Mouse (Mus musculus): ENCODE data around the gene Ranbp9.

DNA sequence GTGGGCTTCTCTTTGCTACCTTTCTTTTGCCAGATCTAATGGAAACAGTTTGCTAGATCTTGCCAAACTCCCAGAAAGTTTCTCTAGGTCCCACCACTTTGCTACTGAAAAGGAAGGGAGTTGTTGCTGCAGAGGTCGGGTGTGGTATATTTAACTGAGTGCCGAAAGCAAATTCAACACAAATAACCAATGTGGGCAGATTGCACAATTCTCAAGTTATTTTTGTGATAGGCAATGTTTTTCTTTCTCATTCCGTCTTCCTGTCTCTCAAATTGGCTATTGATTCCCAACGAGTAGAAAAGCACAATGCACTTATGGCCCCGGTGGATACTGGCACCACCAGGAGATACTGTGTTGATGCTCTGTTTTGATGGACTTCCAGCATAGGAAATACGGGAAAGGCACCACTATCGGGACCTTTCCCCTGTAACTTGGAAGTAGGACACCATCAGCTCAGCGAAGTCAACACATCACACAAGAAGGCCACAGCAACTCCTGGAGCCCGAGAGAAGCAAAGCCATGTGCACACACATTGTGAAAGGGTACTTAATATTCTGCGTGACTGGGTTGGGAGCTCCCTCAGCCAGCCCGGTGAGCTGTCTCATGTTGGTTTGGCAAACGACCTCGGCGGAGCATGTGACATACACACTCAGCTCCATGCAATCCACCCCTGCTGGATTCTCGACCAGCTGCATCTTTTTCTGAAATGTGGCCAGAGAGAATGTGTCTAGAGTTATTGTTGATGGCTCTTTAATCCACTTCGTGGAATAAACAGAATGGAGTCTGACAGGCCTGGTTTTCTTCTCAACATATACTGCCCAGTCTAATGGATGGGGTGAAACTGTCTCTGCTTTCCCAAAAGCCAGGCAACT lies 43.6 kb upstream of the Ranbp9 start:
- TF ChIP-seq TCF12 (IDR thresholded peaks at IDR 0.05; ENCODE audit: low read depth, low read length) (no peak), CTCF (IDR thresholded peaks at IDR 0.05 in 2 of 3, conservative IDR thresholded peaks at IDR 0.05 in 1 of 3; ENCODE audit: control insufficient read depth in 1 of 3, insufficient read depth in 1 of 3, low read depth in 2 of 3, low read length in 3 of 3, poor library complexity in 1 of 3, severe bottlenecking in 1 of 3) (no peak), CHD2 (IDR thresholded peaks at IDR 0.05; ENCODE audit: low read length) (no peak), TAL1 (IDR thresholded peaks at IDR 0.05; ENCODE audit: low read length) (no peak), NRF1 (IDR thresholded peaks at IDR 0.05; ENCODE audit: insufficient read depth, low read depth, low read length, poor library complexity, severe bottlenecking) (no peak), MAX (IDR thresholded peaks at IDR 0.05; ENCODE audit: low read length) (no peak), POLR2A (IDR thresholded peaks at IDR 0.05; ENCODE audit: control insufficient read depth in 1 of 2, insufficient read depth in 1 of 2, low read depth in 1 of 2, low read length in 2 of 2, poor library complexity in 1 of 2) (no peak), USF2 (IDR thresholded peaks at IDR 0.05; ENCODE audit: borderline replicate concordance in 1 of 2, insufficient read depth in 1 of 2, low read depth in 1 of 2, low read length in 2 of 2) (no peak), EP300 (IDR thresholded peaks at IDR 0.05; ENCODE audit: low read depth in 1 of 2, low read length in 2 of 2) (no peak), GATA1 (IDR thresholded peaks at IDR 0.05; ENCODE audit: low read depth, low read length) (no peak), NELFE (IDR thresholded peaks at IDR 0.05; ENCODE audit: low read depth, low read length) (no peak)
